Mouse (Mus musculus) limb, embryonic 10.5 days (tissue): ENCODE data around the gene Ccdc194. TPM values are rescaled to one million over a fixed set of nuclear protein-coding genes. Genes with fewer than 3 reads are reported as not detected.
"Not testable (repeated sequence)": the region's sequence is repeated elsewhere in the genome, so short reads cannot be mapped to it uniquely, and the experiment has no call there.

Experiments
- DNase-seq: peaks from one replicate; pipeline ENCODE4 v3.0.0-alpha.2; 2017; ENCODE audit warnings: low spot score
- H3K27ac ChIP-seq: fragments of 300-500 bp; sonication (generic); 2 replicates; pipeline ENCODE4 v1.5.1; 2016; ENCODE audit warnings: mild to moderate bottlenecking
- H3K27me3 ChIP-seq: fragments of 300-500 bp; sonication (generic); 2 replicates; pipeline ENCODE4 v1.6.1; 2016; ENCODE audit warnings: low read depth, mild to moderate bottlenecking; ENCODE audit not compliant: poor library complexity, severe bottlenecking
- H3K36me3 ChIP-seq: fragments of 300-500 bp; sonication (generic); 2 replicates; pipeline ENCODE4 v1.6.1; 2016; ENCODE audit warnings: mild to moderate bottlenecking, moderate library complexity
- H3K4me1 ChIP-seq: fragments of 300-500 bp; sonication (generic); 2 replicates; pipeline ENCODE4 v1.6.1; 2016
- H3K4me3 ChIP-seq: fragments of 300-500 bp; sonication (generic); 2 replicates; pipeline ENCODE4 v1.5.1; 2016; ENCODE audit warnings: mild to moderate bottlenecking, moderate library complexity
- H3K9me3 ChIP-seq: fragments of 300-500 bp; sonication (generic); replicated peaks from 2 replicates; pipeline ENCODE4 v1.6.1; 2016; ENCODE audit warnings: mild to moderate bottlenecking
- WGBS: fragments of 180-500 bp; shearing (Covaris S2); methylation state at CpG from one replicate; pipeline ENCODE4 v1.1.7; 2016; 5-methylcytosine and 5-hydroxymethylcytosine counted together
- polyA plus RNA-seq: library from polyadenylated mRNA; unstranded; fragments of >200 nt; fragmentation: Nextera tagmentation; extraction: Ambion mirVana; gene quantifications from 2 replicates; pipeline ENCODE4 v1.2.1, GENCODE M21; 2016

Gene Ccdc194
- polyA plus RNA-seq, 1 experiment from 2014 or later = 0.65 TPM

DNA sequence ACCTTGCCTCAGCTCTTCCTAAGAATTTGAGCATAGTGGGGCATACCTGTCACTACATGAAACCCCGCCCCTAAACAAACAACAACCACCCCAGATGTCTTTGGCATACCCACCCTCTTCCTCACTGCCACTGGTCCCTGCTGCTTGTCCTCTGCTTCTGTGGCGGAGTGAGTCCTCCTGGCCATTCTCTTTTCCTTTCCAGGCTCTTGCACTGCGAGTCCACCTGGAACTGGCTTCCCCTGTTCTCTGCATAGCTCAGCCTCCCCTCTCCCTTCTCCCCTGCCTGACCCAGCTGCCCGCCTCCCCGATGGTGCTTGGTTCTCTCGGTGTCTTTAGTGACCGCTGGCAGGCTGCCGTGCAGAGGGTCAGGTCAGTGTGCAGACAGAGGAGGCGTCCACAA is 18.2 kb upstream of the Ccdc194 start:
- WGBS = 88% methylated on average over 9 of the region's 9 CpGs
- Histone ChIP-seq H3K4me3 (peak overlapping the region; percentile 87), H3K27ac (0 out of 2 replicates have a peak overlapping the region, but pooled peaks have one; percentile 83), H3K27me3 (peaks cover 4% of the 10 kb centered on the region; the same call in 1 of the 2 replicates), H3K36me3 (peaks cover 35% of the 10 kb centered on the region), H3K9me3 (no peaks in the 10 kb centered on the region), H3K4me1 (peaks cover 12% of the 10 kb centered on the region)
- no peak for DNase-seq

GRCm38 (mm10) chr8:71542632-71543343 is 17.3 kb upstream of the Ccdc194 start, which contains the start of gene Mvb12a:
Mvb12a (plus strand) TSS chr8:71542922.
- DNase-seq = peak; percentile 92
- peaks cover 12% of the 10 kb centered on the region for H3K27me3 ChIP-seq
- peaks cover 27% of the 10 kb centered on the region for H3K36me3 ChIP-seq
- H3K4me1 ChIP-seq = peaks cover 16% of the 10 kb centered on the region
- H3K9me3 ChIP-seq = no peaks in the 10 kb centered on the region
- peak within 1 kb of the TSS; percentile 87 for H3K4me3 ChIP-seq
- WGBS = under 1% methylated on average over 55 of the region's 55 CpGs
- H3K27ac ChIP-seq = peak within 1 kb of the TSS; percentile 83

- peak within 1 kb of the TSS; percentile 55 for H3K4me3 ChIP-seq
- WGBS = 4% methylated on average over 37 of the region's 37 CpGs
- peak within 1 kb of the TSS; percentile 71 for H3K27ac ChIP-seq
Observed at GRCm38 (mm10) chr8:71537028-71537867, 11.7 kb upstream of the Ccdc194 start, which contains the start of gene Bst2. Bst2 (minus strand) TSS chr8:71537456.

DNA sequence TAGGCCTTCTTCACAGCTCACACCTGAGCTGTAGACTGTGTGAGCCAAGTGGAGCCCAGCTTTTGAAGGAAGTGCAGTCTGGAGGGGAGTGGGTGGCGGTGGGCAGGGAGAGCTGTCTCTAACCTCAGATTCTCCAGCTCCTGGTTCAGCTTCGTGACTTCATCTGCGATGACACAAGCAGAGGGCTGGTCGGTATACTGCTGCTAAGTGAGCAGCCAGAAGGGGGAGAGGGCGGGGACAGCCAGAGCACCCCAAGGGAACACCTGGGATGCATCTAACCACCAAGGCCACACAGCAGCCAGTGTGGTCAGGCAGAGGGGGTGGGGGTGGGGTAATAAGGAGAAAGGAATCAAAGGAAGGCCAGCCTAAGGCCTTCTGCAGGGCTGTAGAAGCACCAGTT is 10.2 kb upstream of the Ccdc194 start:
- peaks cover 41% of the 10 kb centered on the region for H3K27me3 ChIP-seq
- WGBS = 49% methylated on average over 5 of the region's 5 CpGs

More at GRCm38 (mm10) chr8:71537028-71537867, 11.7 kb upstream of the Ccdc194 start, which contains the start of gene Bst2:
- H3K9me3 ChIP-seq = no peaks in the 10 kb centered on the region
- peaks cover 18% of the 10 kb centered on the region for H3K4me1 ChIP-seq
- H3K36me3 ChIP-seq = no peaks in the 10 kb centered on the region
- DNase-seq = peak; percentile 76
- peaks cover 41% of the 10 kb centered on the region for H3K27me3 ChIP-seq

DNA sequence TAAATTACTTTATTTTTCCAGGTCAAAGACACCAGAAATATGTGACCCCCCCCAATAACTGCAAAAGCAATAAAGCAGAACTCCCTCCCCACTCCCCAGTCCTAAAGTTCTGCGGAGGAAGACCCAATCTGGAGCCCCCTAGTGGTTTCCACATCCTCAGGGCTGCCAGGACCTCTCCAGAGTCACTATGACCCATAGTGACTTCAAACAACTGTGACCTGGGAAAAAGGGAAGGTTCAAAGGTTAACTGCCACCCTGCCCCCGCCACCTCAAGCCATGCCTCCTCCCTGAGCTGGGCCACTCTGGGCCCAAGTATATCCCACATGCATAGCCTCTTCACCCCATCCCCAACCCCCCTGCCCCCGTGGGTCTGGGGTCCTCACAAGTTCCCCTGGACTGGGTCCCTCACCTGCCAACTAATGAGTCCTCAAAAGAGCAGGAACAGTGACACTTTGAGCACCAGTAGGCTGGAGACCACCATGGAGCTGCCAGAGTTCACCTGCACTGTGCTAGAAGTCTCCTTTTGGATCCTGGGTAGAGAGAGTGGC is 8.8 kb upstream of the Ccdc194 start:
- H3K27me3 ChIP-seq = peaks cover 40% of the 10 kb centered on the region
- 41% methylated on average over 3 of the region's 3 CpGs for whole genome bisulfite sequencing
- H3K4me1 ChIP-seq = peaks cover 18% of the 10 kb centered on the region
- no peak for DNase-seq
- no peak overlapping the region for H3K27ac ChIP-seq
- no peaks in the 10 kb centered on the region for H3K36me3 ChIP-seq
- H3K4me3 ChIP-seq = no peak overlapping the region
- H3K9me3 ChIP-seq = no peaks in the 10 kb centered on the region

More for the DNA sequence above, 10.2 kb upstream of the Ccdc194 start:
- no peaks in the 10 kb centered on the region for H3K9me3 ChIP-seq
- no peak overlapping the region for H3K4me3 ChIP-seq
- H3K27ac ChIP-seq = no peak overlapping the region
- DNase-seq = no peak
- no peaks in the 10 kb centered on the region for H3K36me3 ChIP-seq
- H3K4me1 ChIP-seq = peaks cover 18% of the 10 kb centered on the region

- not testable (repeated sequence) for H3K36me3 ChIP-seq, H3K27ac ChIP-seq, H3K9me3 ChIP-seq, DNase-seq, H3K4me3 ChIP-seq
- 76% methylated on average over 9 of the region's 12 CpGs for WGBS
- H3K27me3 ChIP-seq = peaks cover 38% of the 10 kb centered on the region
- H3K4me1 ChIP-seq = peaks cover 20% of the 10 kb centered on the region
Observed at GRCm38 (mm10) chr8:71530735-71531467, 5.4 kb upstream of the Ccdc194 start.

- Histone ChIP-seq H3K9me3 (no peaks in the 10 kb centered on the region), H3K4me1 (peaks cover 23% of the 10 kb centered on the region), H3K36me3 (no peaks in the 10 kb centered on the region), H3K27me3 (peaks cover 49% of the 10 kb centered on the region), H3K27ac (no peak overlapping the region), H3K4me3 (no peak overlapping the region)
- 89% methylated on average over 11 of the region's 11 CpGs for WGBS
- DNase-seq = no peak
Observed at GRCm38 (mm10) chr8:71528362-71529073, 3.0 kb upstream of the Ccdc194 start.

DNA sequence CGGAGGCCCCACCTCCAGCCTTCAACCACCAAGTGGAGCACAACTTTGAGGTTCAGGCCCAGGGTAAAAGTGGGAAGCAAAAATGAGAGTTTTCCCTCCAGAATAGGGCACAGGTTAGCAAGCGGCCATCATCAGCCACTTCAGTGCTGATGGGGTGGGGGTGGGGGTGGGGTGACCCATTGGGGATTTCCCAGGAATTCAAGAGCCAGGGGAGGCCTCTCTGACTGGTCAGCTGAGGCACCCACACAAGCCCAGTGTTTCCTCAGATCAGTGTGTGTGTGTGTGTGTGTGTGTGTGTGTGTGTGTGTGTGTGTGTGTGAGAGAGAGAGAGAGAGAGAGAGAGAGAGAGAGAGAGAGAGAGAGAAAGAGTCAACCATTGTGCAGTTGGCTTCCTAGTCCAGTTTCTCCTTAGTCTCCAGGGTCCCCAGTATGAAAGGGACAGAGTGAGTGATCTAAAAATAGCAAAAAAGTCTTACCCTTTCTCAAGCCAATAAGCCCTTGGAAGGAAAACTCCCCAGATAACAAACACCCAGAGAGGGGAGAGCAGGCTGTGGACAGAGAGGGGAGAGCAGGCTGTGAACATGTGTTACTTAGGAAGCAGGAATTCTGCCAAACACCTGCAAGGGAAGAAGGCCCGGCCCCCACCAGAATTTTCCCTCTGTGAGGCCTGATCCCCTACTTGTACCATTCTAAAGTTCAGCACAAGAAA is 1.8 kb upstream of the Ccdc194 start:
- peaks cover 60% of the 10 kb centered on the region for H3K27me3 ChIP-seq
- H3K4me1 ChIP-seq = peaks cover 23% of the 10 kb centered on the region
- H3K9me3 ChIP-seq = no peaks in the 10 kb centered on the region
- 57% methylated on average over 3 of the region's 3 CpGs for WGBS
- DNase-seq = no peak
- H3K36me3 ChIP-seq = no peaks in the 10 kb centered on the region
- H3K4me3 ChIP-seq = no peak overlapping the region
- H3K27ac ChIP-seq = 0 out of 2 replicates have a peak overlapping the region, but pooled peaks have one; percentile 19

DNA sequence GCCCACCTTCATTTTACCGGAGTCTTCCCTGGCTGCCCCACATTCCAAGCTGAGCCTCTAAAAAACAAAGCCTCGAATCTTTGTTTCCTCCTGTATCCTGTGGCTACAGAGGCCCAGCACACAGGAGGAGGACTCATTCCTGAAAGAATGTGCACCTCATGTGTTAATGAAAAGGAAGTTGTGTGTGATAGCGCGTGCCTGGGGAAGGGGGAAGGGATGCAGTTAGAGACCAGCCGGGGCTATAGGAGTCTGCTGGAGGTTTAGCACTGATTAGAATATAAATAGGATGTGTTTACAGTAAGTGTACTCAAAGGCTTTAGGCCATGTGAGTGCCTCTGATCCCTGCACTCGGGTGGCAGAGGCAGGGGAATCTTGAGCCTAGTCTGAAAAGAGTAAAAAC is 761 bp upstream of the Ccdc194 start:
- Histone ChIP-seq H3K27ac (no peak overlapping the region), H3K9me3 (no peaks in the 10 kb centered on the region), H3K27me3 (peaks cover 62% of the 10 kb centered on the region), H3K36me3 (no peaks in the 10 kb centered on the region), H3K4me3 (no peak overlapping the region), H3K4me1 (peaks cover 28% of the 10 kb centered on the region)
- 8% methylated on average over 6 of the region's 6 CpGs for WGBS
- DNase-seq = no peak

- Histone ChIP-seq H3K27ac (no peak overlapping the region), H3K27me3 (peaks cover 44% of the 10 kb centered on the region), H3K36me3 (no peaks in the 10 kb centered on the region), H3K4me3 (no peak overlapping the region), H3K9me3 (no peaks in the 10 kb centered on the region), H3K4me1 (peaks cover 31% of the 10 kb centered on the region)
- peak; percentile 96 for DNase-seq
- 5% methylated on average over 17 of the region's 17 CpGs for WGBS
Observed at GRCm38 (mm10) chr8:71521634-71522033, 3.9 kb downstream of the Ccdc194 start.

- H3K4me3 ChIP-seq, H3K9me3 ChIP-seq, H3K36me3 ChIP-seq, H3K27ac ChIP-seq: not testable (repeated sequence)
- H3K27me3 ChIP-seq = peaks cover 20% of the 10 kb centered on the region
- H3K4me1 ChIP-seq = peaks cover 18% of the 10 kb centered on the region
- 49% methylated on average over 10 of the region's 10 CpGs for WGBS
- peak; percentile 71 for DNase-seq
Observed at GRCm38 (mm10) chr8:71519037-71519825, 6.3 kb downstream of the Ccdc194 start.
